Mouse (Mus musculus): Measurements from ENCODE around the gene Sirpb1b. TPM values are rescaled to one million over a fixed set of nuclear protein-coding genes. Genes with fewer than 3 reads are reported as not detected.
"Not testable (repeated sequence)": the region's sequence is repeated elsewhere in the genome, so short reads cannot be mapped to it uniquely, and the experiment has no call there.

The Sirpb1b gene
- total RNA-seq (2021), result not detected
- long read RNA-seq, result 0 reads

- DNase-seq (ENCODE audit: low spot score in 2 of 2), result not testable (repeated sequence)
Observed at GRCm38 (mm10) chr3:15574887-15575286, at the start of gene Sirpb1b. Gene Sirpb1b, minus strand, starts transcription at chr3:15575065.

GRCm38 (mm10) chr3:15590377-15591117, 15.7 kb upstream of the Sirpb1b start:
- not testable (repeated sequence) for DNase-seq (ENCODE audit: low spot score in 2 of 2)

GRCm38 (mm10) chr3:15586665-15587064, 11.8 kb upstream of the Sirpb1b start:
- DNase-seq (ENCODE audit: low spot score in 2 of 2), result not testable (repeated sequence)

GRCm38 (mm10) chr3:15583452-15583851, 8.6 kb upstream of the Sirpb1b start:
- DNase-seq (ENCODE audit: low spot score in 2 of 2), result no peak

- DNase-seq (ENCODE audit: low spot score in 2 of 2), result not testable (repeated sequence)
Observed at GRCm38 (mm10) chr3:15582948-15583347, 8.1 kb upstream of the Sirpb1b start.

GRCm38 (mm10) chr3:15576466-15576865, 1.6 kb upstream of the Sirpb1b start:
- DNase-seq (ENCODE audit: low spot score in 2 of 2), result not testable (repeated sequence)

- no peak for DNase-seq (ENCODE audit: low spot score in 2 of 2)
Observed at GRCm38 (mm10) chr3:15528589-15528988, 46.3 kb downstream of the Sirpb1b start.

- not testable (repeated sequence) for DNase-seq (ENCODE audit: low spot score in 2 of 2)
Observed at GRCm38 (mm10) chr3:15513608-15514007, 61.3 kb downstream of the Sirpb1b start.

GRCm38 (mm10) chr3:15507792-15508321, 67.0 kb downstream of the Sirpb1b start:
- not testable (repeated sequence) for DNase-seq (ENCODE audit: low spot score in 2 of 2)

GRCm38 (mm10) chr3:15474831-15475230, 100.0 kb downstream of the Sirpb1b start:
- not testable (repeated sequence) for DNase-seq (ENCODE audit: low spot score in 2 of 2)

GRCm38 (mm10) chr3:15470158-15470557, 104.7 kb downstream of the Sirpb1b start:
- DNase-seq (ENCODE audit: low spot score in 2 of 2), result not testable (repeated sequence)

Other genes starting within 250 kb of the Sirpb1b start
- gene Gm9733, start 242.8 kb downstream of the Sirpb1b start, total RNA-seq (2021), result not detected
- not detected for gene Sirpb1a, start 148.5 kb downstream of the Sirpb1b start, total RNA-seq (2021)